In genomic region chr5:137481138-137481537, GRCm38 (mm10) we compare ENCODE assay signal across 8 mouse cellular contexts. TPM values are rescaled to one million over a fixed set of nuclear protein-coding genes. Genes with fewer than 3 reads are reported as not detected.
A peak's percentile ranks its signal among the peaks of the same experiment; 100 is the strongest.
DNase-seq lines count a peak whose midpoint lies in the region; ATAC-seq and TF ChIP-seq lines count a peak whose summit lies in the region.

No protein-coding gene starts in this region.

- DNase-seq in frontal cortex, adult 2 months (ENCODE audit: extremely low spot score in 1 of 2, low spot score in 1 of 2) = peak; percentile 60 to 95
- peak; percentile 94 for DNase-seq in adipocyte (ENCODE audit: low spot score)
- peak; percentile 91 for DNase-seq in embryo, embryonic 10 days (ENCODE audit: low spot score)
- peak; percentile 40 for DNase-seq in heart, postnatal 25 days (ENCODE audit: low spot score)
- peak; percentile 90 to 93 for DNase-seq in left cerebral cortex, postnatal 14 days (ENCODE audit: low spot score in 2 of 2)
- peak; percentile 15 to 47 for DNase-seq in natural killer cell, adult 2 months (ENCODE audit: low spot score in 2 of 2)
- DNase-seq in thymus, adult 2 months = peak; percentile 53

- ATAC-seq in frontal cortex, adult (ENCODE audit: low TSS enrichment) = no peak

- no peak overlapping the region for H3K27ac ChIP-seq in thymus, adult 2 months (ENCODE audit: control insufficient read depth, insufficient read depth, low read length)

- no peak for TF ChIP-seq CTCF in thymus, adult 2 months (IDR thresholded peaks at IDR 0.05; ENCODE audit: borderline replicate concordance, control insufficient read depth, extremely low read depth, insufficient read depth, low read length, poor library complexity)

- H3K36me3 ChIP-seq in thymus, adult 2 months (ENCODE audit: control insufficient read depth, insufficient read depth, low read length) = no peaks in the 10 kb centered on the region

- no peak overlapping the region for H3K4me3 ChIP-seq in thymus, adult 2 months (ENCODE audit: control insufficient read depth, insufficient read depth, low read length)

- H3K27me3 ChIP-seq in thymus, adult 2 months (ENCODE audit: control insufficient read depth, insufficient read depth, low read length) = peaks cover 2% of the 10 kb centered on the region; the same call in 1 of the 2 replicates

- no peak for TF ChIP-seq POLR2A in thymus, adult 2 months (IDR thresholded peaks at IDR 0.05; ENCODE audit: control insufficient read depth, extremely low read depth, insufficient read depth, low read length, poor library complexity)

- H3K4me1 ChIP-seq in thymus, adult 2 months (replicated peaks; ENCODE audit: control insufficient read depth, insufficient read depth, low read length) = no peaks in the 10 kb centered on the region

- intact Hi-C loops in heart, postnatal 25 days (cut with DNase I) = loop anchor here (5.0 kb wide), 1 partner anchor 349 kb away; no protein-coding TSS in a partner anchor
- intact Hi-C loops in left cerebral cortex, postnatal 14 days (cut with DNase I) = loop anchor here (10.0 kb wide), 1 partner anchor 284 kb away; no protein-coding TSS in a partner anchor

RNA-seq across cellular contexts. Expression of gene Zan, which starts 4.3 kb away (rescaled TPM):
- polyA plus RNA-seq in frontal cortex, adult 2 months (2012; rRNA removed) = 0.20 and 0.29 TPM in 2 replicates
- not detected for total RNA-seq in heart, postnatal 25 days (2021)
- under 1 TPM; 0.44 to 0.55 TPM for total RNA-seq in left cerebral cortex, postnatal 14 days (2021)
- polyA plus RNA-seq in thymus, adult 2 months (2012; rRNA removed) = 0.24 and 0.36 TPM in 2 replicates

RNA-seq across cellular contexts. Expression of gene Pop7, which starts 21.2 kb away (rescaled TPM):
- polyA plus RNA-seq in frontal cortex, adult 2 months (2012; rRNA removed) = 51.7 and 52.3 TPM in 2 replicates
- total RNA-seq in heart, postnatal 25 days (2021) = 10 to 100 TPM; 14.8 to 15.3 TPM
- total RNA-seq in left cerebral cortex, postnatal 14 days (2021) = 10 to 100 TPM; 28.0 to 35.2 TPM
- polyA plus RNA-seq in thymus, adult 2 months (2012; rRNA removed) = 65.5 and 68.7 TPM in 2 replicates

RNA-seq across cellular contexts. Expression of gene Gigyf1, which starts 37.2 kb away (rescaled TPM):
- 51.1 and 56.4 TPM in 2 replicates for polyA plus RNA-seq in frontal cortex, adult 2 months (2012; rRNA removed)
- total RNA-seq in heart, postnatal 25 days (2021) = 10 to 100 TPM; 28.6 to 29.1 TPM
- 10 to 100 TPM; 40.0 to 44.3 TPM for total RNA-seq in left cerebral cortex, postnatal 14 days (2021)
- polyA plus RNA-seq in thymus, adult 2 months (2012; rRNA removed) = 83.9 and 84.3 TPM in 2 replicates

RNA-seq across cellular contexts. Expression of gene Epo, which starts 51.9 kb away (rescaled TPM):
- polyA plus RNA-seq in frontal cortex, adult 2 months (2012; rRNA removed) = not detected in 2 replicates
- total RNA-seq in heart, postnatal 25 days (2021) = not detected
- total RNA-seq in left cerebral cortex, postnatal 14 days (2021) = not detected
- not detected in 2 replicates for polyA plus RNA-seq in thymus, adult 2 months (2012; rRNA removed)

RNA-seq across cellular contexts. Expression of gene Gnb2, which starts 52.2 kb away (rescaled TPM):
- polyA plus RNA-seq in frontal cortex, adult 2 months (2012; rRNA removed) = 635 and 662 TPM in 2 replicates
- 100 to 1,000 TPM; 245 to 246 TPM for total RNA-seq in heart, postnatal 25 days (2021)
- total RNA-seq in left cerebral cortex, postnatal 14 days (2021) = 100 to 1,000 TPM; 777 to 806 TPM
- polyA plus RNA-seq in thymus, adult 2 months (2012; rRNA removed) = 1,444 and 1,492 TPM in 2 replicates

Comparison
In these comparisons a context has a peak if more than half of its experiments do, and no peak if none do; other contexts are left out.
1. DNase-seq: peak in every context shown above with its lines; median percentile 94 in adipocyte; 92 in left cerebral cortex, postnatal 14 days; 91 in embryo, embryonic 10 days; 78 in frontal cortex, adult 2 months; 53 in thymus, adult 2 months; 40 in heart, postnatal 25 days; 31 in natural killer cell, adult 2 months.